Mouse (Mus musculus) CD4-positive, CD25-positive, alpha-beta regulatory T cell, adult 2 months (primary cell): ENCODE measurements at regions not wholly inside any gene's neighbourhood (a gene's known extent, or its start where the extent isn't known, plus 50 kb on each side); places are given as distances from the start of the nearest gene placed in this dataset.

Experiments used
- DNase-seq: peaks from one replicate; pipeline ENCODE4 v3.0.0-alpha.2; 2012; ENCODE audit warnings: low read depth, low spot score

- DNase-seq, result no peak
Measured at GRCm38 (mm10) chr9:46388677-46389676, 69.2 kb upstream of the 4931429L15Rik start.

- no peak for DNase-seq
Measured at GRCm38 (mm10) chr9:46386333-46386732, 66.5 kb upstream of the 4931429L15Rik start.

- no peak for DNase-seq
Measured at GRCm38 (mm10) chr9:46381342-46381741, 61.6 kb upstream of the 4931429L15Rik start.

GRCm38 (mm10) chr9:46379453-46379852 lies 59.7 kb upstream of the 4931429L15Rik start:
- DNase-seq, result no peak

GRCm38 (mm10) chr9:46378339-46378738 lies 58.6 kb upstream of the 4931429L15Rik start:
- no peak for DNase-seq
